Mouse (Mus musculus) heart, adult 2 months (tissue): ENCODE measurements at regions not wholly inside any gene's neighbourhood (a gene's known extent, or its start where the extent isn't known, plus 50 kb on each side); places are given as distances from the start of the nearest gene placed in this dataset.

ENCODE experiments used
- CTCF ChIP-seq: fragments of 200-600 bp; IDR thresholded peaks from 2 replicates; pipeline ENCODE4 v1.8.1; 2022; ENCODE audit warnings: antibody characterized with exemption, mild to moderate bottlenecking, moderate library complexity
- POLR2A ChIP-seq: fragments of 200-500 bp; IDR thresholded peaks from 2 replicates; pipeline ENCODE4 v1.6.1; 2011; ENCODE audit warnings: mild to moderate bottlenecking, low read depth, low read length, control low read depth; ENCODE audit not compliant: insufficient read depth

GRCm38 (mm10) chr1:185638631-185639030 is 184.0 kb downstream of the Slc30a10 start:
- TF ChIP-seq CTCF (no peak), POLR2A (no peak)
